Mouse (Mus musculus): Measurements from ENCODE around the gene Pou2f1.

DNA sequence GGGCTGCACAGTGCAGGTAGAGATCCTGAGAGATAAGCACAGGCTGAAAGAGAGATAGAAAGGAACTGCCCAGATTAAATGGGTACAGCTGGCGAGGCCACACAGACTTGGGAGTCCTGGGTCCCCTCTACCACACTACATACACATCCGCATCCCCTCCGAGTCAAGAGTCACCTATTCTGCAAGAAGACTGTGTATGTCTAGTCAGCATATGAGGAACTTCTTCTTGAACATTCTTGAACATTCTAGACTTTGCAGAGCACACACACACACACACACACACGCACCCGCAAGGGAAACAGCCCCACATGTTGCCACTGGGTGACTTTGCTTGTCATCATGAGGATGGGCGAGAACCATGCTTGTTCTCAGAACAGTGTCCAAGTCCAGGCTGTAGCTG, 173.9 kb downstream of the Pou2f1 start:
- TF ChIP-seq CTCF (conservative IDR thresholded peaks at IDR 0.05; ENCODE audit: insufficient read depth, insufficient read length, low read depth, low read length), result no peak
- TF ChIP-seq POLR2A (IDR thresholded peaks at IDR 0.05; ENCODE audit: low read depth, low read length), result no peak
